Mouse (Mus musculus): ENCODE results near the gene Mospd3.

DNA sequence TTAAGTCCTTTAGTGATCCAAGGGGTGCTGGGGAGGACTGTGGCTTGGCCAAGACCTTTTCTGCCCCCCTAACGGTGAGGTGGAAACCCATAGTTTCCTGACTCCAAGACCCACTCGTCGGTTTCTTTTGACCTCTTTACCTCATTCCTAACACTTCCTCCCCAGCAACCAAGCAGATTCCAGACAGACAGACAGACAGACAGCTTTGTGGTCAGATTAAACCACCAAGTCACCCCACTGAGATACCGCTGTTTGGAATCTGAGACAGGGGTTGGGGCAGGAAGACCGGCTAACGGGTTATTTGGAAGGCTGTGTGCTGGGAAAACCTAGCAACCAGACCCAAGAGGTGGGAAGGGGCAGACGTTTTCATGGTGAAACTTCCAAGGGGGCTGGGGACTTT is 30.7 kb downstream of the Mospd3 start:
- TF ChIP-seq CTCF (IDR thresholded peaks at IDR 0.05; ENCODE audit: low read depth) (no peak), EP300 (IDR thresholded peaks at IDR 0.05; ENCODE audit: low read depth) (no peak)
